Mouse (Mus musculus) heart, adult 2 months (tissue): ENCODE results near the gene Pde4c. TPM values are rescaled to one million over a fixed set of nuclear protein-coding genes. Genes with fewer than 3 reads are reported as not detected.

Experiments
- DNase-seq, 2 experiments: peaks; one replicate each; pipeline ENCODE4 v3.0.0; 2021
- H3K27ac ChIP-seq: fragments of 200-600 bp; 2 replicates; pipeline ENCODE4 v1.8.1; 2022
- H3K27me3 ChIP-seq: fragments of 200-500 bp; 2 replicates; pipeline ENCODE4 v1.6.1; 2012; ENCODE audit warnings: mild to moderate bottlenecking, low read length, inconsistent platforms, mixed read lengths; ENCODE audit not compliant: control insufficient read depth, insufficient read depth
- H3K36me3 ChIP-seq: fragments of 200-500 bp; 2 replicates; pipeline ENCODE4 v1.6.1; 2012; ENCODE audit warnings: low read length, inconsistent platforms; ENCODE audit not compliant: control insufficient read depth, insufficient read depth
- H3K4me1 ChIP-seq: fragments of 200-500 bp; 2 replicates; pipeline ENCODE4 v1.6.1; 2011; ENCODE audit warnings: low read length; ENCODE audit not compliant: control insufficient read depth, insufficient read depth
- H3K4me3 ChIP-seq: fragments of 200-600 bp; 2 replicates; pipeline ENCODE4 v1.8.1; 2022
- H3K79me2 ChIP-seq: fragments of 200-500 bp; replicated peaks from 2 replicates; pipeline ENCODE4 v1.6.1; 2012; ENCODE audit warnings: mild to moderate bottlenecking, inconsistent platforms, low read length, moderate library complexity, mixed read lengths; ENCODE audit not compliant: control insufficient read depth, insufficient read depth
- H3K9ac ChIP-seq: fragments of 200-500 bp; 2 replicates; pipeline ENCODE4 v1.6.1; 2012; ENCODE audit warnings: low read depth, mild to moderate bottlenecking, control low read depth, inconsistent platforms, low read length, mixed read lengths
- CTCF ChIP-seq: fragments of 200-600 bp; IDR thresholded peaks from 2 replicates; pipeline ENCODE4 v1.8.1; 2022; ENCODE audit warnings: antibody characterized with exemption, mild to moderate bottlenecking, moderate library complexity
- EP300 ChIP-seq: fragments of 200-500 bp; IDR thresholded peaks from 2 replicates; pipeline ENCODE4 v1.6.1; 2011; ENCODE audit warnings: low read depth, low read length, control low read depth; ENCODE audit not compliant: insufficient read depth
- POLR2A ChIP-seq: fragments of 200-500 bp; IDR thresholded peaks from 2 replicates; pipeline ENCODE4 v1.6.1; 2011; ENCODE audit warnings: mild to moderate bottlenecking, low read depth, low read length, control low read depth; ENCODE audit not compliant: insufficient read depth
- WGBS: fragments of 180-500 bp; shearing (Covaris S2); methylation state at CpG from one replicate; pipeline ENCODE4 v1.1.7; 2018; 5-methylcytosine and 5-hydroxymethylcytosine counted together
- intact Hi-C: fragments of 180-260 bp; cut with DNase I; formaldehyde crosslinking; loops from one replicate; pipeline ENCODE4 v1.15.1; 2025
- polyA plus RNA-seq: library from polyadenylated mRNA; depleted of rRNA; stranded (reverse); fragments of >200 nt; gene quantifications from 2 replicates; pipeline ENCODE4 v1.2.3, GENCODE M21; 2012
- total RNA-seq, 2 experiments: library from RNA; stranded (reverse); gene quantifications; 2 replicates each; pipeline ENCODE4 v1.2.3; 2021

Gene Pde4c
- total and polyA plus RNA-seq, 3 experiments, result 2.3 to 11.0 (median 2.7) TPM

DNA sequence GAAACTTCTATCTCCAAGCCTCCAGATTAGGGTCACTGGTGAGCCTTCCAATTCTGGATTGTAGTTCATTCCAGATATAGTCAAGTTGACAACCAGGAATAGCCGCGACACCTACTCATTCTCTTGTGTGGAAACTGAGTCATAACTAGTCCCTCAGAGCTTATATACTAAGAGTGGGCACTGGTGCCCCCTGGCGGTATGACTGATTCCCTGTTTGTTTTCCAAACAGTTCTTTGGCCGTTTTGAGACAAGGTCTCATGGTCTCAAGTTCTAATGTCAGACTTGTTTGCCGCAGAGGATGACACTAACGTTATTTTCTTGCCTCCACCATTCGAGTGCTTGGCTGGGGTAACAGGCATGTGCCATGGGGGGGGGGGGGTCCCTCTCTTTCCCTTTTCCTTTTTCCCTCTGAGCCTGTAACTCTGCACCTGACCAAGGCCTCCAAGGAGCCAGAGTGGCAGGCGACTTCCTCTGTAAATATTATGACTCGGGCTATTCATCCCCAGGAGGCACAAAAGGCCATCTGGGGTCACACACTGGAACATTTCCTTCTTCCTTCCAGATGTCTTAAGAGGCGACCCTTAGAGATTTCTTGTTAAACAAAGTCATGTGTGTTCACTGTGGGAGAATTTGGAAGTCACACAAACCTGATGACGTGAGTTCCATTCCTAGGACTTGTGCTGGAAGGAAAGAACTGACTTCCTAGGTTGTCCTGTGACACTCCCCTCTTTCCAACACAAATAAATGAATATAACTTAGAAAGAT is 28.7 kb downstream of the Pde4c start:
- 18% methylated on average over 11 of the region's 11 CpGs for WGBS
- Histone ChIP-seq H3K4me1 (peaks cover 21% of the 10 kb centered on the region), H3K4me3 (peak overlapping the region; percentile 37)

DNA sequence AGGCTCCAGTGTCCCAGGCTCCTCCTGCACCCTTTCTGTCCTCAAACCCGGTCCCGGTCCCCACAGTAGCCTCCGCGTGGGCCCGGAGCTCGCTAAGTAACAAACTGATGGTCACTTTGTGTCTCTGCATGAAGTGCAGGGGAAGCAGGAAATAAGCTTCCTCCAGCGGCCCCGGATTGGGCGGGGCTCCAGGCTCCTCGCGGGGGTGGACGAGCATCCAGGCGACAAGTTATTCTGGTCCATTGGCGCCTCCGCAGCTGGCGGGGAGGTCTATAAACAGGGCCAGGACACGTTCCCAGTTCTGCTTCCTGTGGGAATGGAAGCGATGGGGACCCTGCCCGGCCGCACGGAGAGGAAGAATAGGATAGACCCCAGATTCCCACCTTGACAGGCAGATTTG is 29.6 kb downstream of the Pde4c start:
- peak; percentile 93 to 94 for DNase-seq
- 6% methylated on average over 21 of the region's 21 CpGs for WGBS
- TF ChIP-seq CTCF (no peak), POLR2A (peak; percentile 91), EP300 (peak; percentile 69; the same call in 1 of the 2 replicates)
- Histone ChIP-seq H3K4me1 (peaks cover 21% of the 10 kb centered on the region), H3K4me3 (peak overlapping the region; percentile 37), H3K27me3 (no peaks in the 10 kb centered on the region), H3K36me3 (peaks cover 3% of the 10 kb centered on the region; the same call in 1 of the 2 replicates), H3K27ac (peak overlapping the region; percentile 92), H3K9ac (peak overlapping the region; percentile 68), H3K79me2 (no peaks in the 10 kb centered on the region)
- intact Hi-C loops, result loop anchor here (5.0 kb wide), 1 partner anchor 51 kb away; the partner anchor contains the start of gene Iqcn

More for the DNA sequence above, 28.7 kb downstream of the Pde4c start:
- TF ChIP-seq CTCF (peak; percentile 82), POLR2A (peak; percentile 55; the same call in 1 of the 2 replicates), EP300 (peak; percentile 39; the same call in 1 of the 2 replicates)
- Histone ChIP-seq H3K9ac (no peak overlapping the region), H3K79me2 (no peaks in the 10 kb centered on the region), H3K27me3 (no peaks in the 10 kb centered on the region), H3K36me3 (peaks cover 3% of the 10 kb centered on the region; the same call in 1 of the 2 replicates), H3K27ac (peak overlapping the region; percentile 92)
- peak; percentile 83 to 84 for DNase-seq
- intact Hi-C loops, result loop anchor here (1.0 to 5.0 kb wide), 2 partner anchors 32 to 50 kb away; partner anchors contain the start of gene Iqcn

GRCm38 (mm10) chr8:70754043-70754870 is 30.7 kb downstream of the Pde4c start, which contains the start of gene Rab3a:
Gene Rab3a (plus strand): TSS chr8:70754679.
- Histone ChIP-seq H3K4me1 (peaks cover 24% of the 10 kb centered on the region), H3K79me2 (no peaks in the 10 kb centered on the region), H3K4me3 (peak within 1 kb of the TSS; percentile 64), H3K27ac (peak within 1 kb of the TSS; percentile 92), H3K36me3 (peaks cover 3% of the 10 kb centered on the region; the same call in 1 of the 2 replicates), H3K9ac (peak within 1 kb of the TSS; percentile 79), H3K27me3 (no peaks in the 10 kb centered on the region)
- DNase-seq, result peak; percentile 95 to 98
- TF ChIP-seq CTCF, result 0 out of 2 replicates have a peak, but pooled peaks have one; percentile 5
- peak; percentile 82; the same call in 1 of the 2 replicates for TF ChIP-seq EP300
- TF ChIP-seq POLR2A, result peak; percentile 87
- WGBS, result 7% methylated on average over 37 of the region's 37 CpGs
- intact Hi-C loops, result loop anchor here (5.0 kb wide), 1 partner anchor 52 kb away; the partner anchor contains the start of gene Iqcn

DNA sequence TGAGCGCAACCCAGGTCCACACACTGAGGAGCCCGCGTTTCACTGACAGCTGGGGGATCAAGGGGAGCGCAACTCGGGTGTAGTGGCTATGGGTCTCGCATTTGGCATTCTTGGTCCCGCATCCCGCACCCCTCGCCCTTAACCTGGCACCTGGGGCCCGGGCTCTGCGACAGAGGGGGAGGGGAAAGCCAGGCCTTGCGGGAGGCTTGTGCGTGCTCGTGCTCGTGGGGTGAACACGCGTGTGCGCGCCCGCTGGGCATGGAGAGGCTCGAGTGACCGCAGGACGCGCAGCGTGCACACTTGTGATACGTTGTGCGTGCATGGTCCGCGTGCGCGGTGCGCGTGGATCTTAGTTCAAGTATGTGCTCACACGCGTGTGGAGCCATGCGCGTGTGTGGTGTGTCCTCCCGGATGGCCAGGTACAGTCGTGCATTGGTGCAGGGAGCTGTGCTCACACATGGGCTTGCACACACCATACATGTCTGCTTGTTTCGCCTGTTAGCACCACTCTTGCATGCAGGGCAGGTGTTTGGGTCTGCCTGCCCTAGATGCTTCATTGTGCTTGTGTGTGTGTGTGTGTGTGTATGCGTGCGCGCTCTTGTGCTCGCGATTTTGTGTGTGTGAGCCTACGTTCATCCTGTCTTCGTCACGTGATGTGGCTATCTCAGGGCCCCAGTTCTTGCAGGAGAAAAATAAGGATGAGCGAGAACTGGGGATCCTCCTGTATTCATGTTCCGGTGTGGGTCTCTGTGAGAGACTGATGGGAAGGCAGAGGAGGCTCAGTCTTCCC is 31.5 kb downstream of the Pde4c start:
- peaks cover 3% of the 10 kb centered on the region; the same call in 1 of the 2 replicates for H3K36me3 ChIP-seq
- TF ChIP-seq POLR2A (0 out of 2 replicates have a peak, but pooled peaks have one; percentile 5), EP300 (no peak)
- peak overlapping the region; percentile 64 for H3K4me3 ChIP-seq
- H3K79me2 ChIP-seq, result no peaks in the 10 kb centered on the region
- H3K27me3 ChIP-seq, result no peaks in the 10 kb centered on the region
- H3K9ac ChIP-seq, result peak overlapping the region; percentile 79
- peak overlapping the region; percentile 81 for H3K27ac ChIP-seq
- 8% methylated on average over 50 of the region's 50 CpGs for WGBS
- intact Hi-C loops, result loop anchor here (5.0 kb wide), 1 partner anchor 53 kb away; the partner anchor contains the start of gene Iqcn
- H3K4me1 ChIP-seq, result peaks cover 29% of the 10 kb centered on the region
- peak in 1 of 2 experiments; percentile 66 for DNase-seq
